Mouse (Mus musculus): ENCODE measurements around the gene Txndc11.

Gene Txndc11

GRCm38 (mm10) chr16:11097301-11097700 lies 37.1 kb downstream of the Txndc11 start:
- no peak for DNase-seq

GRCm38 (mm10) chr16:11093717-11094386 lies 40.6 kb downstream of the Txndc11 start:
- no peak for DNase-seq

- no peak for DNase-seq
These were observed 41.9 kb downstream of the Txndc11 start for GRCm38 (mm10) chr16:11092523-11092922.

- no peak for DNase-seq
These were observed 42.4 kb downstream of the Txndc11 start for GRCm38 (mm10) chr16:11092061-11092460.

GRCm38 (mm10) chr16:11090836-11091570 lies 43.4 kb downstream of the Txndc11 start:
- DNase-seq = no peak

- DNase-seq = no peak
These were observed 47.4 kb downstream of the Txndc11 start for GRCm38 (mm10) chr16:11086856-11087588.

GRCm38 (mm10) chr16:11086299-11086698 lies 48.2 kb downstream of the Txndc11 start:
- no peak for DNase-seq

GRCm38 (mm10) chr16:11084181-11084580 lies 50.3 kb downstream of the Txndc11 start:
- no peak for DNase-seq

GRCm38 (mm10) chr16:11078216-11078869 lies 56.1 kb downstream of the Txndc11 start:
- no peak for DNase-seq

GRCm38 (mm10) chr16:11077601-11078201 lies 56.7 kb downstream of the Txndc11 start:
- no peak for DNase-seq

GRCm38 (mm10) chr16:11073060-11073459 lies 61.4 kb downstream of the Txndc11 start:
- peak; percentile 38 for DNase-seq

GRCm38 (mm10) chr16:11072454-11072853 lies 62.0 kb downstream of the Txndc11 start:
- DNase-seq = no peak

- peak; percentile 60 for DNase-seq
These were observed 62.6 kb downstream of the Txndc11 start for GRCm38 (mm10) chr16:11071887-11072286.

GRCm38 (mm10) chr16:11071176-11071575 lies 63.3 kb downstream of the Txndc11 start:
- DNase-seq = no peak

- peak; percentile 36 for DNase-seq
These were observed 64.6 kb downstream of the Txndc11 start for GRCm38 (mm10) chr16:11069710-11070420.

GRCm38 (mm10) chr16:11069271-11069670 lies 65.2 kb downstream of the Txndc11 start:
- DNase-seq = no peak

- DNase-seq = no peak
These were observed 65.8 kb downstream of the Txndc11 start for GRCm38 (mm10) chr16:11068666-11069065.

- DNase-seq = peak; percentile 49
These were observed 67.6 kb downstream of the Txndc11 start for GRCm38 (mm10) chr16:11066833-11067191.

- DNase-seq = peak; percentile 98
These were observed 68.2 kb downstream of the Txndc11 start, which contains the start of gene Litaf for GRCm38 (mm10) chr16:11066029-11066832. Litaf (minus strand) TSS chr16:11066157.

- no peak for DNase-seq
These were observed 69.0 kb downstream of the Txndc11 start for GRCm38 (mm10) chr16:11065431-11065830.

GRCm38 (mm10) chr16:11064742-11065141 lies 69.7 kb downstream of the Txndc11 start:
- DNase-seq = no peak

Data from thymus, postnatal 25 days (tissue).